Mouse (Mus musculus) megakaryocyte progenitor cell, adult 5-6 weeks (primary cell): ENCODE data around the gene 1700030K09Rik. TPM values are rescaled to one million over a fixed set of nuclear protein-coding genes. Genes with fewer than 3 reads are reported as not detected.
A peak's percentile ranks its signal among the peaks of the same experiment; 100 is the strongest.

Experiments
- ATAC-seq: replicated peaks from 2 replicates; pipeline ENCODE4 v1.8.0; 2016; ENCODE audit warnings: mild to moderate bottlenecking, moderate TSS enrichment, inconsistent platforms; ENCODE audit not compliant: poor library complexity
- total RNA-seq, 2 experiments: library from RNA; stranded (forward) in 1 of 2; stranded (reverse) in 1 of 2; fragments of 157-497, 149-512 nt in 1 of 2; fragments of 200-1000 nt in 1 of 2; gene quantifications; 2 replicates each; pipeline versions ENCODE4 v1.2.3 to v1.2.4; 2015 to 2017

The 1700030K09Rik gene
- total RNA-seq (2015) = 3.0 and 3.3 TPM in 2 replicates
- total RNA-seq (2017) = 6.3 and 6.5 TPM in 2 replicates

DNA sequence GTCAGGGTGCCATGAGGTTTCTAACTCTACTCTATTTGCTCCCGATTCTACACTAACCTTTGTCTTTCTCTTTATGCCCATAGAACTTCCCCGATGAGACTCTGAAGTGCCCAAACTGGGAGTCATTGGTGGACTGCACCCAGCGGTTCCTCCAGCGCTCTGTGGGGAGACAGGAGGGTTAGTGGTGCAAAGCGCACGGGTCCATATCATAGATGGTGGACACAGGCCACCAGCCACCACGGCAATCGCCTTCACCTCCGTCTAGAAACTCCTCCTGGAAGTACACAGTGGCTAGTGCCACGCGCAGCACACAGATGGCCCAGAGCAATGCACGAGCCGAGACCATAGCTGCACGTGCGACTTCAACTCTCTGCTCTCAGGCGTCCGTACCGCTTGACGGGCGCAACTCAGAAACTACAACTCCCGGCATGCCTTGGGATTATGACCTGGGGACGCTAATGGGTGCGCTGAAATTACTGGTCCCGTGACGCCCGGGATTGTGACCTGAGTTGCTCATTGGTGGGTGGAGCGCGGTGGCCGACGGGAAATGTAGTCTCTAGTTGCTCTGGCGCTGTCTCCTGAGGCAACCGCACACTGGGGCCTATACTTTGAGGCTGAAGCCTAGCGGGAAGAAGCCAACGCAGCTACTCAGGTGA, at the start of gene 1700030K09Rik, which contains the start of gene Calr3:
Gene 1700030K09Rik, plus strand, starts transcription at position 543 of the 656 bp plus-strand sequence.
Gene Calr3, minus strand, starts transcription at position 533 of the 656 bp plus-strand sequence.
- peak; percentile 99 for ATAC-seq

DNA sequence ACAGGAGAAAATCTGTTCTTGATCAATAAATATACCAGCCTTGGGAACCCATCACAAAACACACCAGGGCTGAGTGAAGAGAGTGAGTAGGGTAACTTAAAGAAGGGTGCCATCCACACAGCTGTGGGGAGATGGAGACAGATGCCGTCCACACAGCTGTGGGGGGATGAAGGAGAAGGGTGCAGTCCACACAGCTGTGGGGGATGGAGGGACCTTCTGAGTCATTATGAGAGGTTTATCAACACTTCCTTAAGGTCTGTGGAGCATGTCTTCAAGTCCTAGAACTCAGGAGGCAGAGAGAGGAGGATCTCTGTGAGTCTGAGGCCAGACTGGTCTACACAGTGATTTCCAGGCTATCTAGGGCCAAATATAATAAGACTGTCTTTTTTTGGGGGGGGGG, 42.3 kb upstream of the 1700030K09Rik start:
- no peak for ATAC-seq

DNA sequence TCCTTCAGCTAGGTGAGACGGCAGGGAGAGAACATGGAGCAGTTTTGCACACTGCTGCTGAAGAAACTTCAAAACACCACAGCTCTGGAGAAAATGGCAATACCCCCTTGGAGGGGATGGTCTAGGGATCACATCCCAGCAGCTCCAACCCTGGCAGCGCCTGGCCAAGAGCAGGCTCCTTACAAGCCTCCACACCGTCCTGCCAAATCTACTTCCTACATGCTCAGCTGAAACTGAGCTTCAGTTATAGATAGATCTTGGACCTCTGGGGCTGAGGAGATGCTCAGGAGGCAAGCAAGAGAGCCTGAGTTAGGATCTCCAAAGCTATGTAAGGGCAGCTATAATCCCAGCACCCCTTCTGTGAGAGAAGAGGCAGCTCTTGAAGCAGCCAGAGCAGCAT, 40.7 kb upstream of the 1700030K09Rik start:
- no peak for ATAC-seq

GRCm38 (mm10) chr8:72407878-72408277, 35.8 kb upstream of the 1700030K09Rik start:
- no peak for ATAC-seq

DNA sequence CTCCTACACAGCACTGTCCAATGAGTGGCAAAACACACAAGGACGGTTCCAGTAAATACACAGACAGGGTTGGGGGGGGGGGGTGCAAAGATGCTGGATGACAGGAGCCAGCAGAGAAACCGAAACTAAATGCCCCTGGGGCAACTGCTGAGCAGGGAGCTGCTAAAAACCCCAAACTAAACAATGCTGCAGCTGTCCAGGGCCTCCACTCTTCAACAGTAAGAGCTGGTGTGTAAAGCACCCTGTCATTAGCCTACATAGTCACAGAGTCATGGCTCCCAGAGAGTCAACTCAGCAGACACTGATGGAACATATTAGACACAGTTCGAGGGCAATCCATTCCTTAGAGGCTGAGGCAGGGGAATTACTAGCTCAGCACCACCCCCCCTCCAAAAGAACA, 34.2 kb upstream of the 1700030K09Rik start:
- no peak for ATAC-seq

GRCm38 (mm10) chr8:72413839-72414238, 29.8 kb upstream of the 1700030K09Rik start:
- peak; percentile 85 for ATAC-seq

GRCm38 (mm10) chr8:72415252-72415651, 28.4 kb upstream of the 1700030K09Rik start:
- no peak for ATAC-seq

DNA sequence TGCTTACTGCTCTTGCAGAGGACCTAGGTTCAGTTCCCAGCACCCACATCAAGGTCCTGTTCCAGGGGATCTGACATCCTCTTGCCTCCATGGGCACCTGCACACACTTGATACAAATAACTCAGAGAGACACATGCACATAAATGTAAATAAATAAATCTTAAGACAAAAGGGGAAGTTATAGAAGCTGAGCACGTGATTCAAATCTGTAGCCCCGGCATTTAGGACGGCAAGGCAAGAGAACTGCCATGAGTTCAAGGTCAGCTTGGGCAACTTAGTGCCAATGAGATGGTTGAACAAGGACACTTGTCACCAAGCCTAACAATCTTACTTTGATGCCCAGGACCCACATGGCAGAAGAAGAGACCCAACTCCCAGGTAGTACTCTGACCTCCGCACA, 25.6 kb upstream of the 1700030K09Rik start:
- no peak for ATAC-seq

- ATAC-seq = peak; percentile 38; the same call in 1 of the 2 replicates
These were observed 22.9 kb upstream of the 1700030K09Rik start for GRCm38 (mm10) chr8:72420571-72421361.

- peak; percentile 93 for ATAC-seq
These were observed 22.0 kb upstream of the 1700030K09Rik start, which contains the start of gene Eps15l1 for GRCm38 (mm10) chr8:72421362-72422335. Gene Eps15l1 (minus strand): TSS chr8:72421460.

- ATAC-seq = peak; percentile 25; the same call in 1 of the 2 replicates
These were observed 20.8 kb upstream of the 1700030K09Rik start for GRCm38 (mm10) chr8:72422926-72423325.

- no peak for ATAC-seq
These were observed 14.0 kb upstream of the 1700030K09Rik start for GRCm38 (mm10) chr8:72429676-72430075.

- ATAC-seq = peak; percentile 77
These were observed 8.7 kb upstream of the 1700030K09Rik start for GRCm38 (mm10) chr8:72434952-72435351.

DNA sequence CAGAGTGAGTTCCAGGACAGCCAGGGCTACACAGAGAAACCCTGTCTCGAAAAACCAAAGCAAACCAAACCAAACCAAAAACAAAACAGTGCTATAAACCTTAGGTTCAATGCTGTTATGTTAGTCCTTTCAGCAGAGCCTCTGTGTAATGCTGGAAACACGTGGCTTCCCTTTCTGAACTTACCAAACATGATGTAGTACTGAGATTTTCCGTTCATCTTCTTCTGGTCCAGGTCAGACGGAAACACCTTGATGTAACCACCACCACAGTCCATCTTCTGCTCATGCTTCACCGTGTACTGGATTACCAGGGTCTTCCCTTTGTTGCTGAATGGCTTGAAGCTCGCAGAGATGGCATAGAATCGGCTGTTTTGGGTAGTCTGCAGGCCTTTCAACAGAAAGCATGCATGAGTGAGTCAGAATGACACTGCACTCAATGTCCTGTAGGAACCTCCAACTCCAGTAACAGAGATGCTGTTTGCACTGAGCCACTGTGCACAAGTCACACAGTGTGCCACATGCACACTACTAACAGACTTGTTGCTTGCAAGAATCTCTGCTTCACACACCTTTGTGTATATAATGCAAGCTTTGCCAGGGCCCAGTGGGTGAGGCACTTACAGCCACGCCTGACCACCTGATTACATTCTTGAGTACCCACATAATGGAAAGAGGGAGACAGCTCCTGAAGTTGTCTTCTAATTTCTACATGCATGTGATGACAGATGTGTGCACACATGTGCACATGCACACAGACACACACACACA, 5.2 kb upstream of the 1700030K09Rik start:
- no peak for ATAC-seq

GRCm38 (mm10) chr8:72443994-72444350, 292 bp downstream of the 1700030K09Rik start:
- no peak for ATAC-seq

DNA sequence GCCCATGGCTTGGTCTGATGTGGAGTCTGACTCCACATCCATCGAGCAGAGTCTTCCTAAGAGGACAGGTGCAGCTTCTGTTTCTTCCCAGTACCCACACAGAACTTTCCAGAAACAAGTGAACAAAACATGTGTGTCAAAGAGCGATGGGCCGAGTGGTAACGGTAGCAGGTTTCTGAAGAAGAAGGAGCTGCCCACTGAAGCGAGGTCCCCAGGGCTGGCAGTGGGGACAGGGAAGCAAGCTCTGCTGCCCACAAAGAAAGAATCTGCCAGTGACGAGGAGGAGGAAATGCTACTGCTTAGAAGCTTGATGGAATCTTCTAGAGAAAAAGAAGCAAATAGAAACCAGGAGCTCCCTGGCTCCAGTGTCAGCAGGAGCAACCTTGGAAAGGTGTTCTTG, 1.4 kb downstream of the 1700030K09Rik start:
- no peak for ATAC-seq

DNA sequence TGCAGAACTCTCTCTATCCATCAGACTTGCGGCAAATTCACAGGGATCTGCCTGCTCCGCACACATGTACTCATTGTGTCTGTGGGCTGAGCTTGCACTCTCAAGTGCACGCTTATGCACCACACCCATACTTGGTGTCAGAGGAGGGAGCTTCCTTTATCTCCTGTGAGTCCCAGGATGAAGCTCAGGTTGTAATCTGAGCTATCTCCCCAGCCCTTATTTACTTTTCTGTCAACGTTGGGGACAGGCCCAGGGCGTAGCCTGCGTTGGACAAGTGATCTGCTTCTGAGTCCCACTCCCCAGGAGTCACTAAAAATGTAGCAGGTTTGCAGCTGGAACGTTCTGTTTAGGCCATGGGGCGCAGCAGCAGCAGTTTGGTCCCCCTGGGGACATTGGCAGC, 7.8 kb downstream of the 1700030K09Rik start:
- ATAC-seq = peak; percentile 52

DNA sequence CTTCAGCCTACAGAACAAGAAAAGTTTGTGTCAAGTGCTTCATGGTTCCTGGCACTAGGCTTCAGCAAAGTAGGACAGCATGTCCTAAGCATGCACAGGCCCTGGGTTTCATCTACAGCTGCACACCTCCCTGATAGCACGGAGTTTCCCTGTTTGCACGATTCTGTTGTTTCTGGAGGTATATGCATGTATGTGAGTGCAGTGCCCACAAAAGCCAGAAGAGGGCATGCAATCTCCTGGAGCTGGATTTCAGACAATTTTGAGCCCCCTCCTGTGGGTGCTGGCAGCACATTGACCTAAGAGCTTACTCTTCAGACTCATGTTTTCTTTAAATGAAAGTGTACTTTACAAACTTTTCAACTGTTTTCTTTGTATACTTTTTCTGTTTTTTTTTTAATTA, 10.2 kb downstream of the 1700030K09Rik start:
- ATAC-seq = no peak

- ATAC-seq = no peak
These were observed 11.6 kb downstream of the 1700030K09Rik start for GRCm38 (mm10) chr8:72455317-72455716.

- no peak for ATAC-seq
These were observed 14.1 kb downstream of the 1700030K09Rik start for GRCm38 (mm10) chr8:72457806-72458205.
